Mouse (Mus musculus) C2C12 (cell line): ENCODE measurements around the gene Cfap46.

Experiments
- CEBPB ChIP-seq: IDR thresholded peaks from one replicate; pipeline ENCODE4 v1.6.1; 2011; ENCODE audit warnings: low read depth, mild to moderate bottlenecking, control low read depth, moderate library complexity
- CTCF ChIP-seq: IDR thresholded peaks from one replicate; pipeline ENCODE4 v1.5.1; 2011; ENCODE audit not compliant: control insufficient read depth, insufficient read depth, insufficient read length
- MYOG ChIP-seq: IDR thresholded peaks from one replicate; pipeline ENCODE4 v1.6.1; 2011; ENCODE audit not compliant: control insufficient read depth, insufficient read length; ENCODE audit errors: extremely low read depth
- USF1 ChIP-seq: IDR thresholded peaks from one replicate; pipeline ENCODE4 v1.6.1; 2011; ENCODE audit warnings: low read depth, mild to moderate bottlenecking, control low read depth, moderate library complexity

DNA sequence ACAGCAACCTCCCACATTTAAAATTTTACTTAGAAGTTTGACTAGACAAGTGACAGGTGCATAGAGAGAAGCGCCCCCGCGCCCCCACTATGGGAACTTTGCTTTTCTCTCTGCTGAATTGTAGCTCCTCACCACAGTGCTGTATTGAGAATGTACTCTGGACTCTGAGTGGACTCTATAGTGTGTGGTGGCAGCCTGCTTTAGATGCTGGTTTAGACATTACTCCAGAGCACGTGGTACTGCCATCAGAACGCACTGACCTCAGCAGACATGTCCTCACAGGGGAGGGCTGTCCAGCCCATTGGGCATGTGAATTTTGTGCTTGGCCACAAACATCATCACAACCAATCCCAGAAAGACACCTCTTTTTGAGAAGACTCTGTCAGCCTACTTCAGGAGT, 112.8 kb downstream of the Cfap46 start:
- TF ChIP-seq CTCF (no peak), CEBPB (no peak), MYOG (no peak), USF1 (no peak)
